Mouse (Mus musculus): ENCODE data around the gene Hnrnpul2.
"Not testable (repeated sequence)": the region's sequence is repeated elsewhere in the genome, so short reads cannot be mapped to it uniquely, and the experiment has no call there.

The Hnrnpul2 gene

DNA sequence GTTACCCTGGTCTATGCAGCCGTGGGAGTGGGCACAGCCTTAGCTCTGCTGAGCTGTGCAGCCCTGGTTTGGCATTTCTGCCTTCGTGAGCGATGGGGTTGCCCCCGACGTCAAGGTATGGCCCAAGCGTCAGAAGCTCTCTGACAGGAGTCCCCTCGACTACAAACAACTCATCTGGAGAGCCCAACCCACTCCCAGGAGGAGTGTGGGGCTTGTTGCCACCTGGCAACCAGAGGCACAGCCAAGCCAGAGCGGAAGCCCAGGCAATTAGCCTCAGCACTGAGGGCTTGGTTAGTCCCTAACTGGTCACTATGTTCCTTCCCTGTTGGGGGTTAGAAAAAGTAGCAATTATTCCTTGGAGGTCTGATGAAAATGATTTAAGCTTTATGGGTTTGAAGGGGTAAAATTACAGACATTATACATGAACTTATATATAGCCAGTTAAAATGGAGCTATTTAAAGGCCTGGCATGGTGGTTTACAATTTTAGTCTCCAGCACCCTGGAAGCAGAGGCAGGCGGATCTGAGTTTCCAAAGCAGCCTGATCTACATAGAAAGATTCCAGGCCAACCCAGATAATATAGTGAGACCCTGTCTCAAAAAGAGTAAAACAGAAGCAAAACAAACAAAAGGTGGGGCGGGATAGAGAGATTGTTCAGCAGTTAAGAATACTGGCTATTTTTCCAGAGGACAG lies 32.6 kb downstream of the Hnrnpul2 start:
- no peak for DNase-seq (ENCODE audit: low spot score)

DNA sequence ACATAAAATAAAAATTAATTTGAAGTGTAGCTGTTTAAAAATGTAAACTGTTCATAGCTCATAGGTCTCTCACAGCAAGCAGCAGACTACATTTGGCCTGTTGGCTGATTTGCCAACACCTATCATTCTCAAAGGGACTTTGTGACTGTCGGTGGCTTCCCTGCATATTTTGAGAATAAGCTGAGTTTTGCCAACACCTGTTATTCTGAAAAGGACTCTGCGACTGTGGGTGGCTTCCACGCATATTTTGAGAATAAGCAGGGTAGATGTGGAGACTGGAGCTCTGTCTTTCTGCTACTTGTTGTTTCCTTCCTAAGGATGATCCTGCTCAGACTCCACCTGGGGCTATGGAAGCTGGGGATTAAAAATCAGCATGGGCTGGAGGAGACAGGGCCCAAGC lies 33.3 kb downstream of the Hnrnpul2 start:
- DNase-seq (ENCODE audit: low spot score), result no peak

DNA sequence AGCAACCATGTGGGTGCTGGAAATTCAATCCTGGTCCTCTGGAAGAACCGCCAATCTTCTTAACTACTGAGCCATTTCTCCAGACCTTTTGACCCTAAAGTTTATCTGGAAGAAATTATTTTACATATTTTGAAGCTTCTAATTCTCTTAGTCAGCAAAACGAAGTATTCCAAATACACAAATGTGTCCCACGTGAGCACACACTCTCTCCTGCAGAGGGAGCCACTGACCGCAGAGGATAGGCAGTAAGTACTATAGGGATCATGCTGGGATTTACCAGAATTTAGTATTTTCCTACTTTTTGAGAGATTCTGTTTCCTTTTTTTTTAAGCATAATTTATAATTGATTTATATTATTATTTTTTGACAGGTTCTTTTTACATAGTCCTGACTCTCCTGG lies 37.9 kb downstream of the Hnrnpul2 start:
- no peak for DNase-seq (ENCODE audit: low spot score)

DNA sequence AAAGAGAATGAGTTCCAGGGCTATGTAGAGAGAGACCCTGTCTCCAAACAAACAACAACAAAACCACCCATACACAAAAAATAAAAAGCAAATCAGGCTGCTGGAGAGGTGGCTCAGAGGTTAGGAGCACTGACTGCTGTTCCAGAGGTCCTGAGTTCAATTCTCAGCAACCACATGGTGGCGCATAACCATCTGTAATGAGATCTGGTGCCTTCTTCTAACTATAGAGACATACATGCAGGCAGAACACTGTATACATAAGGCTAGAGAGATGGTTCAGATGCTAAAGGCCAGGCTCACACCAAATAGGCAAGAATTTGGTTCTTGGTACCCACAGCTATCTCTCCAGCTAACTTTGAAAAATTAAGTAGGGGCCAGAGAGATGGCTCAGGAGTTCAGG lies 39.2 kb downstream of the Hnrnpul2 start:
- no peak for DNase-seq (ENCODE audit: low spot score)

DNA sequence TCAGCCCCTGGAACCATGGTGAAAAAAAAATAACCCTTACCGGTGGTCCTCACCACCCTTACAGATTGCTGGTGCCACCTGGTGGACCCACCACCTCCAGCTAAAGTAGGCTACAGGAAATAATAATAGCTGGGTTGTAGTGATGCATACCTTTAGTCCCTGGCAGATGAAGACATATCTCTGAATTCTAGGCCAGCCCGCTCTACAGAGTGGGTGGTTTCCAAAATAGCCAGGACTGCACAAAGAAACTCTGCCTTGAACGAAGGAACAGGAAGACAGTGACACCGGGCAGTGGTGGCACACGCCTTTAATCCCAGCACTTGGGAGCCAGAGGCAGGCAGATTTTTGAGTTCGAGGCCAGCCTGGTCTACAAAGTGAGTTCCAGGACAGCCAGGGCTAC lies 44.5 kb downstream of the Hnrnpul2 start:
- DNase-seq (ENCODE audit: low spot score), result no peak

DNA sequence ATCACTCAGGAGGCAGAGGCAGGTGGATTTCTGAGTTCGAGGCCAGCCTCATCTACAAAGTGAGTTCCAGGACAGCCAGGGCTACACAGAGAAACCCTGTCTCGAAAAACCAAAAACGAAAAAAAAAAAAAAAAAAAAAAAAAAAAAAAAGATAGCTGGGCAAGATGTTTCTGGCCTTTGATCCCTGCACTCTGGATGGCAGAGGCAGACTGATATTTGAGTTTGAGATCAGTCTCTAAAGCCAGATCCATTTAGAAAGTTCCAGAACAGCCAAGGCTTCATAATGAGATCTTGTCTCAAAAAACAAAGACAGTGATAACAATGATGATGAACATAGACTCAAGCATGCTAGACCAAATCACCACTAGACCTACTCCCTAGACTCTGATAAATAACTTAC lies 50.6 kb downstream of the Hnrnpul2 start:
- DNase-seq (ENCODE audit: low spot score), result not testable (repeated sequence)

DNA sequence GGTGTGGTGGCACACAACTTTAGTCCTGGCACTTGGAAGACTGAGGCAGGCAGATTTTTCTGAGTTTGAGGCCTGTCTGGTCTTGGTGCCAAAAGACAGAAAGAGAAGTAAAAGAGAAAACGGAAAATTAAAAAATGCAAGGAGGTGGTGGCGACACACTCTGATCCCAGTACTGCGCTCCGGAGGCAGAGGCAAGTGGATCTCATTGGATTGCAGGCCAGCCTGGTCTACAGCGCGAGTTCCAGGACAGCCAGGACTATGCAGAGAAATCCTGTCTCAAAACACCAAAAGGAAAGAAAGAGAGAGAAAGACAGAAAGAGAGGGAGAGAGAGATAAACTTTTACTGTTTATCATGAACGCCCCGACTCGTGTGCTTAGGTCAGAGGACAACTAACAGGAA lies 51.0 kb downstream of the Hnrnpul2 start:
- no peak for DNase-seq (ENCODE audit: low spot score)

DNA sequence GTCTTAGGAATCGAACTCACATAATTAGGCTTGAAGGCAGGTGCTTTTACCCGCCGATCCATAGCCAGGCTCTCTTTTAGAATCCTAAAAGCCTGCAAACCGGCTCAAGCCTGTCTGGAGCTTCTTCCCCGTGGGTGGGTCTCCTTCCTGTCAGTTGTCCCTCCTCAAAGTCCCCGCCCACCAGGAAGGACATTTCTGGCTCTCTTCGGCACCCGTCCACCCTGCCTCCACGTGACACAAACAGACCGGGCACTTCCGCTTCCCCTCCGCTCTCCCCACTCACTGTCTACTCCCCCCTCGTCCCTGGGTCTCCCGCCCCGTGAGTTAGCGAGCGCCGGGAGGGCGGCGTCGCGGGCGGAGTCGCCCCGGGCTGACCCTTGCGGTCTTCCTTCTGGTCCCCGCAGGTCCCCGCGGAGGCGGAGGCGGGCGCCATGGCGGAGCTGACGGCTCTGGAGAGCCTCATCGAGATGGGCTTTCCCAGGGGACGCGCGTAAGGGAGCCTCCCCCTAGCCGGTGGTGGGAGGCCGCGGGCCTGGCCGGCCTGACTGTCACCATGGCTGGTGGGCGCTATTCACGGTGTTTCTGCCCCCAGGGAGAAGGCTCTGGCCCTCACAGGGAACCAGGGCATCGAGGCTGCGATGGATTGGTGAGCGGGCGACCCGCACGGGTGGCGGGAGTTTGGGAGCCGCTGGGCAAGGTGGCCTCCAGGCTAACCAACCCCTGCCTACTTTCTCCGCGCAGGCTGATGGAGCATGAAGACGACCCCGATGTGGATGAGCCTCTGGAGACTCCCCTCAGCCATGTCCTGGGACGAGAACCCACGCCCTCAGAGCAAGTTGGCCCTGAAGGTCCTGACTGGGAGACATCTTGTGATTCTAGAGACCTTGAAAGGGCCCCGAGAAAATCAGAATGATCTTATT lies 51.7 kb downstream of the Hnrnpul2 start, which contains the start of gene Ubxn1:
Gene Ubxn1, plus strand, starts transcription at position 230 of the 920 bp plus-strand sequence.
- DNase-seq (ENCODE audit: low spot score), result peak; percentile 92

DNA sequence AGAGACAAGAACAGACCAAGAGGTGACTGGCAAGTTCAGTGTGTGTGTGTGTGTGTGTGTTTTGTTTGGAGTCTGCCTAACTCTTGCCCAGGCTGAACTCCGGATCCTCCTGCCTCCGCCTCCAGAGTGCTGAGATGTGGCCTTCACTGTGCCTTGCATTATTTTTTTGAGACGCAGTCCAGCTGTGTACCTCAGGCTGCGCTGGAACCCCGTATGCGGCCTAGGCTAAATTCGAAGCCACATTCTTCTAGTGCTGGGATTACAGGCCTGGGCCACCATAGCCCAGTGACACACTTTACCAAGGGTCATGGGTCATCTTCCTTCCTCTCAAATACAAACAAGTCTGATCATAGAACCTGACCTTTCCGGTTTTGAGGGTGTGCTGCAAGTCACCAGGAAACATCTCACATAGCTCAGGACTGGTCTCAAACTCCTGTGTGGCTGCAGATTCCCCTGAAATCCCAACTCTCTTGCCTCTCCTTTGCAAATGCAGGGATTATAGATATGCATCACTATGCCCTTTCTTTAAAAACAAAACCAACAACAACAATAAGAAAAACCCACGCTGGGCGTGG lies 52.5 kb downstream of the Hnrnpul2 start:
- DNase-seq (ENCODE audit: low spot score), result no peak

DNA sequence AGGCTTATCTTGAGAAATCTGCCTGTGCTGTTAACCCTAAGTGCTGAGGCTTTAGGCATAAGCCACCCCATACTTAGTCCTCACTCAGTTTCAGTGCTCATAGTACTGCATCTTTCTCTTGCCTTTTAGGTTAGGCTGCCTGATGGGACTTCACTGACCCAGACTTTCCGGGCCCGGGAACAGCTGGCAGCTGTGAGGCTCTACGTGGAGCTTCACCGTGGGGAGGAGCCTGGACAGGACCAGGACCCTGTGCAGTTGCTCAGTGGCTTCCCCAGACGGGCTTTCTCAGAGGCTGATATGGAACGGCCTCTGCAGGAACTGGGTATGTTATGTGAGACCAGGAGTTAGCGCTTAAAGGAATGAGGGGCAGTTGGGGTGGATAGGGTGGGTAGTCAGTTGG lies 55.2 kb downstream of the Hnrnpul2 start:
- DNase-seq (ENCODE audit: low spot score), result no peak

DNA sequence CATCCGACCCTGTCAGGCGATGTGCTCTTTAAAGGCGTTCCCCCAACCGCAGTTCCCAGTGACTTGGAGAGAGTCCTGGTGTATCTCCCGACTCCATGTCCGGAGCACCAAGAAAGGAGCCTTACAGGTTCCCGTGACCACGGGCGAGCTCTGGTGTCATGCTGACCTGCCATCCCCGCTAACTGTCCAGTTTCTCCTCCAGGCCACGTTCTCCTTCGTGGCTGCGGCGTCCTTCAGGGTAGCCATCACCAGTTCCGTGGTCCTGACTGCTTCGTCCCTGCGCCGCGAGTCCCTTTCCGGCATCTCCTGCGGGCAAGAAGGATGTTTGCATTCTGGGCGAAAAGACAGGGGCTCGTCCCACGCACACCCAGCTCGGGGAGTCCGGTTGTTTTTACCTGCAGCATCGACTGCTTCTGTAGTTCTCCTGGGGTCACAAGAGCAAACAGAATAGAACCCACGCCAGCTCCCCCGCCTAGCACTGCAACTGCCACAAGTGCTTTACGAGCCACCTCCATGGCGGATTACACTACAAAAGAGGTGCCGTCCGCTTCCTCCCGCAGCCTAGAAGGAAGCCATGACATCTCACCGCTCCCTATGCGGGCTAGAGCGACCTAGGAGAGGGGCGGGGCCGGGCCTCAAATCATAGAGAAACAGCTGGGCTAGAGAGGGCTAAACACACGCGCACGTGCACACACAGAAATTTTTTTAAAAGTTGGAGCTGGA lies 60.7 kb downstream of the Hnrnpul2 start, which contains the start of gene Uqcc3:
Gene Uqcc3, minus strand, starts transcription at position 613 of the 723 bp plus-strand sequence.
- peak; percentile 87 for DNase-seq (ENCODE audit: low spot score)

DNA sequence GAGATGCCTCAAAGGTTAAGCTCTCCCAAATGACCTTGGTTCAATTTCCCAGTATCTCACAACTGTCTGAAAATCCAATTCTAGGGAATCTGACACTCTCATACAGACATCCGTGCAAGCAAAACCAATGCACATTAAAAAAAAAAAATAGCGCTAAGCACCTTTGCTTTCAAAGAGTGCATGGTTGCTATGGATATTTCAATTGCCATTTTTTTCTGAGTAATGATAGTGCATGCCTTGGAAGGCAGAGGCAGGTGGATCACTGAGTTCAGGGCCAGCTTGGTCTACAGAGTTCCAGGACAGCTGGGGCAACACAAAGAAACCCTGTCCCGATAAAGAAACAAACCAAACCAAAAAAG lies 61.2 kb downstream of the Hnrnpul2 start:
- DNase-seq (ENCODE audit: low spot score), result no peak

DNA sequence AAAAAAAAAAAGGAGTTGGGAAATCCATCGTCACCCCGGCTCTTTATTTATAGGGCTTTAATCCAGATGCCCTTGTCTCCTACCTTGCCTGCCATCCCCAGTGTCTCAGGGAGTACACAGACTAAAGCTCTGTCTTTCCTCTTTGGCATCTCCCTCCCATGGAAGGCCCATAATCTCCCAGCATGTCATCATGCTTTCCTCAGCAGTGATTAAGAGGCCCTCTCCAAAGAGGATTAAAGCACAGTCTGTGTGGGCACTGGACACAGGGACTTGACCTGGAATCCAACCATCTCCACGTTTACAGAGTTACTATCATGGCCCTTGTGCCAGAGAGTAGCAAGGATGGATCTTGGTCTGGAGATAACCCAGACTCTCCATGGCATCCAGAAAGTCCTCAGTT lies 63.8 kb downstream of the Hnrnpul2 start, which contains the start of the genes Lbhd1 and Gm49403:
Gene Lbhd1, plus strand, starts transcription at position 117 of the 400 bp plus-strand sequence.
Gene Gm49403, plus strand, starts transcription at position 315 of the 400 bp plus-strand sequence.
- no peak for DNase-seq (ENCODE audit: low spot score)

All from urinary bladder, postnatal 25 days (tissue).